Mouse (Mus musculus) granulocyte monocyte progenitor cell, adult 5-6 weeks (primary cell): ENCODE results near the gene Fbxl20. TPM values are rescaled to one million over a fixed set of nuclear protein-coding genes. Genes with fewer than 3 reads are reported as not detected.

Experiments
- ATAC-seq: replicated peaks from 2 replicates; pipeline ENCODE4 v1.8.0; 2016; ENCODE audit warnings: mild to moderate bottlenecking, moderate TSS enrichment, inconsistent platforms; ENCODE audit not compliant: poor library complexity, severe bottlenecking
- total RNA-seq, 2 experiments: library from RNA; stranded (forward) in 1 of 2; stranded (reverse) in 1 of 2; fragments of 200-712, 200-1000 nt in 1 of 2; fragments of >200 nt in 1 of 2; fragmentation: Nextera tagmentation in 1 of 2; gene quantifications; 2 replicates each; pipeline ENCODE4 v1.2.3; 2014 to 2017

The Fbxl20 gene
- total RNA-seq, 2 experiments from 2014 or later: 7.4 to 13.7 TPM

GRCm38 (mm10) chr11:98051611-98052128 lies 98.5 kb downstream of the Fbxl20 start:
- peak; percentile 49 for ATAC-seq

DNA sequence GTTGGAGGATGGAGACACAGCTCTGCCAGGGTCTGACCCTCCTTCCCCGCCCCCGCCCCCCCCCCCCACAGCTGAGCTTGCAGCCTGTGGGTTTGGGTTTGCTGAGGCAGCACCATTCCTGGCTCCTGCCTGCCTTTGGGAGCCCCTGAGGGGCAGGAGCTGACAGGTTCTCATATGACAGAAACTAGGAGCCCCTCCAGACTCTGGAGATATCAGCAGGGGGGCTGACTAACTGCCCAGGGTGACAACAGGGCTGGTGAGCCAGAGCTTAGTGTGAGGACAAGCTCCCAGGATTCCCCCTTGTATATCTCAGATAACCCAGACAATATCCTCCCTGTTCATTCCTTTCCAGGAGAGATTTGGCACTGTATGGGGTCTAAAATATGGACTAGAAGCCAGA lies 99.3 kb downstream of the Fbxl20 start:
- no peak for ATAC-seq

DNA sequence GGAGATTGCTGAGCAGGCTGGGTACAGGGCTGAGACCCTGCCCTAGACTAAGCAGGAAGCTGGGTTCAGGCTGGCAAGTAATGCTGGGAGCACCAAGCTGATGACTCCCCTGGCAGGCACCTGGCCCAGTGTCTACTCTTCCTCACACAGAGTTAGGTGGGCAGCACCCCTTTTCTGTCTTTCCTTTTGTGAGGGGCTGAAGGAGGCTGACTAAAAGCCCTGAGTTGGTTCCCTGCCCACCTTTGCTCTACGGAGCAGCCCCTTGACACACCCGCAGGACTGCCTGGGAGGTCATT lies 99.7 kb downstream of the Fbxl20 start:
- no peak for ATAC-seq

- peak; percentile 76 for ATAC-seq
Measured at GRCm38 (mm10) chr11:98049672-98050519, 100.3 kb downstream of the Fbxl20 start.

- no peak for ATAC-seq
Measured at GRCm38 (mm10) chr11:98047745-98048144, 102.5 kb downstream of the Fbxl20 start.

DNA sequence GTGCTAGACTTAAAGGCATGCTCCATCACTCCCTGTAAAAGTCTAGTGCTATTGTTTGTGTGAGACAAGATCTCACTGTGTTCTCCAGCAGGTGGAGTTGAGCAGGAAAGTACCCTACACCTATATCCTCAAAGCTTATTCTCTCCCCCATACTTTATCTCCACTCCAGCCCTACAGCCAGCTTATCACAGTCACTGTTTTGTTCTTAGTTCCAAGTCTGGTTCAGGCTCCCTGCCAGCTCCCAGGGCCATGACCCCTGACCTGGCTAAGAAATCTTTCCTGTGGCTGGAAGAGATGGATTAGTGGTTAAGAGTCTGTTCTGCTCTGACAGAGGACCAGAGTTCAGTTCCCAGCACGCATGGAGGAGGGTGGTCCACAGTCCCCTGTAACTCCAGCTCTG lies 103.7 kb downstream of the Fbxl20 start:
- no peak for ATAC-seq

- ATAC-seq: no peak
Measured at GRCm38 (mm10) chr11:98045596-98045995, 104.6 kb downstream of the Fbxl20 start.

DNA sequence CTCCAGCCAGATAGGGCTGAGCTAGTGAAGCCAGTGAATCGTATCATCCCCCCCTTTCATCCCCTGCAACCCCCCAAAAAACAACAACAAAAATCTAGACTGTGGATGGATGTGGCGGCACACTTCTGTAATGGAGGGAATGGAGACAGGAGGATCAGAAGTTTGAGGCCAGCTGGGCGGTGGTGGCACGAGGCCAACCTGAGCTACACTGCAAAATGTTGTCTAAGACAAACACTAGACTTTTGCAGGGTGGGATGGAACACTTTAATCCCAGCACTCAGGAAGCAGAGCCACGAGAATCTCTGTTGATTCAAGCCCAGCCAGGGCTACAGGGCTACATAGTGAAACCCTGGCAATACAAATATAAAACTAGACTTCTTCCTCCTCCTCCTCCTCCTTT lies 106.1 kb downstream of the Fbxl20 start:
- ATAC-seq: no peak

DNA sequence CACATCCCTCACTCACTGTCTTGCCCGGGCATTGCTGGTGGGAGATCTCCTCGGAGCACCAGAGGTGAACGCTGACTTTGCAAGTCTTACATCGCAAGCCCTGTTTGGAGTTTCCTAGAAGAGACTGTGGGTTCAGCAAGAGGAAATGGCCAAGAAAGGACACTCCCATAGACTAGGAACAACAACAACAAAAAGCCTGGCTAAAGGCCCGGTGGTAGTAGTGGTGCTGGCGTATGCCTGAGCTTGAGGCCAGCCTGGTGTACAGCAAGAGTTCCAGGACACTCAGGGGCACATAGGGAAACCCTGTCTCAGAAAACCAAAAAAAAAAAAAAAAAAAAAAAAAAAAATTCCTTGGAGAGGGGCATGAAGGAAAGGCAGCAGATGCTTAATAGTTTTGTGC lies 107.5 kb downstream of the Fbxl20 start:
- no peak for ATAC-seq

- ATAC-seq: no peak; the same call in 1 of the 2 replicates
Measured at GRCm38 (mm10) chr11:98040975-98041374, 109.2 kb downstream of the Fbxl20 start.

DNA sequence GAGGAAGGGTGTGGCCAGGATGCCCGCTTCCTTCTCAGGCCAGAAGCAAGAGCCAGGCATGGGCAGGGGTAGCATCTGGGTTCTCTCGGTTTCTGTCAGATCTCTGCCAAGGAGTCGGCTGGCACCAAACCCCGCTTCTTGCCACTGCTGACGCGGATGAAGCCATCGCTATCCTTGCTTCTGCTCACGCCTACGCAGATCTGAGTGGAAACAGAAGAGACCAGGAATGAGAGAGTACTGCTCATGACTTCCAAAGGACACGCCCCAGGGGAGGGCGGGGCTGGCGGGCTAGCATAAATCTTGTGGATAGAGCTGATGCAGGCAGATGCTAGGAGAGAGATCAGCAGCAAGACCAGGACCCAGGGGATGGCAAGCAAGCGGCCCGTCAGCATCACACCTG lies 112.3 kb downstream of the Fbxl20 start:
- no peak for ATAC-seq

DNA sequence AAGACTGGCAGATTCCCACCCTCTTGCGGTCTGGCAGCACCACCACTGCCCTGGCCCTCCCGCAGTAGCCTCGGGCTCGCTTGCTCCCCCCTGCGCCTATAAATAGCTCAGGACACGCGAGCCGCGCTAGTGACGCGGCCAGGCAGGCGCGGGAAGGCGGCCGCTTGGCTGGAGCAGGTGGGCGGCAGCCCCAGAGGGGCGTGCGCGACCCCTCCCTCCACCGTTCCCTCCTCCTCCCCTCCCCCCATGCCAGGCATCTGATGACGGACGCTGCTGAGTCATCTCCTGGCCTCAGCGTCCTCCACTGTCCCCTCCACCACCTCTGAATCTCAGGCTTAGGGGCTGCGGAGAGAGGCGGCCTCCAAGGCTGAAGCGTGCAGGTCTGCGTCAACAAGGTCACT lies 114.2 kb downstream of the Fbxl20 start:
- peak; percentile 48 for ATAC-seq

DNA sequence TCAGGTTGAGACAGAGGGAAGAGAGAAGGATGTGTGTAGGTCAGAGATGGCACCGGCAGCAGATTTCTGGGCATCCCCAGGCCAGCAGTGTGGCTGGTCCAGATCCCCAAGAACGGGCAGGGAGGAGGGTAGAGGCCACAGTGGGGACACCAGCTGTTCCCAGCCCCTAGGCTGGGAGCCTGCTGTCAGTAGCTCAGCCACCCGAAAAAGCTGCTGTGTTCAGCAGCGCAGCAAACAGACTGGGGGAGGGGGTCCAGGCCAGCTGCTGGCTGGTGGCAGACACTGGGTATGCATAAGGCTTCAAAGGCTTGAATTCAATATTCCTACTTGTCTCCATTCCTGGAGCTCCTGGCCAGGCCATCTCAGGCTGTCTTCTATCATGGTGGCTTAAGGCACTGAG lies 115.4 kb downstream of the Fbxl20 start:
- ATAC-seq: no peak

- no peak for ATAC-seq
Measured at GRCm38 (mm10) chr11:98034061-98034460, 116.1 kb downstream of the Fbxl20 start.

Other genes with a start within 250 kb of the Fbxl20 start
- 3.1 and 3.2 TPM in 2 replicates for gene Plxdc1, start 164.0 kb downstream of the Fbxl20 start, total RNA-seq (2014; fragmentation: Nextera tagmentation)
- gene Plxdc1, start 164.0 kb downstream of the Fbxl20 start, total RNA-seq (2017): 1.6 and 3.9 TPM in 2 replicates
- 11.0 and 15.7 TPM in 2 replicates for gene Arl5c, start 154.2 kb downstream of the Fbxl20 start, total RNA-seq (2014; fragmentation: Nextera tagmentation)
- gene Arl5c, start 154.2 kb downstream of the Fbxl20 start, total RNA-seq (2017): 2.9 and 6.1 TPM in 2 replicates
- 0.71 and 4.5 TPM in 2 replicates for gene Cacnb1, start 127.4 kb downstream of the Fbxl20 start, total RNA-seq (2014; fragmentation: Nextera tagmentation)
- gene Cacnb1, start 127.4 kb downstream of the Fbxl20 start, total RNA-seq (2017): 0.56 and 0.77 TPM in 2 replicates
- 3,567 and 3,801 TPM in 2 replicates for gene Rpl19, start 123.7 kb downstream of the Fbxl20 start, total RNA-seq (2014; fragmentation: Nextera tagmentation)
- gene Rpl19, start 123.7 kb downstream of the Fbxl20 start, total RNA-seq (2017): 1,586 and 1,858 TPM in 2 replicates
- not detected in 2 replicates for gene Stac2, start 96.9 kb downstream of the Fbxl20 start, total RNA-seq (2014; fragmentation: Nextera tagmentation)
- gene Stac2, start 96.9 kb downstream of the Fbxl20 start, total RNA-seq (2017): not detected in 2 replicates
- 80.2 and 96.6 TPM in 2 replicates for gene Med1, start 42.9 kb upstream of the Fbxl20 start, total RNA-seq (2014; fragmentation: Nextera tagmentation)
- gene Med1, start 42.9 kb upstream of the Fbxl20 start, total RNA-seq (2017): 41.2 and 42.8 TPM in 2 replicates
- gene Cdk12, start 52.7 kb upstream of the Fbxl20 start, total RNA-seq (2014; fragmentation: Nextera tagmentation): 57.2 and 59.8 TPM in 2 replicates
- gene Cdk12, start 52.7 kb upstream of the Fbxl20 start, total RNA-seq (2017): 44.8 and 49.1 TPM in 2 replicates
- not detected in 2 replicates for gene Neurod2, start 179.2 kb upstream of the Fbxl20 start, total RNA-seq (2014; fragmentation: Nextera tagmentation)
- gene Neurod2, start 179.2 kb upstream of the Fbxl20 start, total RNA-seq (2017): not detected in 2 replicates
- not detected in 2 replicates for gene Ppp1r1b, start 198.0 kb upstream of the Fbxl20 start, total RNA-seq (2014; fragmentation: Nextera tagmentation)
- gene Ppp1r1b, start 198.0 kb upstream of the Fbxl20 start, total RNA-seq (2017): not detected in 2 replicates
- 18.4 and 24.9 TPM in 2 replicates for gene Stard3, start 208.0 kb upstream of the Fbxl20 start, total RNA-seq (2014; fragmentation: Nextera tagmentation)
- 18.2 and 27.8 TPM in 2 replicates for gene Stard3, start 208.0 kb upstream of the Fbxl20 start, total RNA-seq (2017)
- gene Tcap, start 233.4 kb upstream of the Fbxl20 start, total RNA-seq (2014; fragmentation: Nextera tagmentation): not detected in 2 replicates
- not detected in 2 replicates for gene Tcap, start 233.4 kb upstream of the Fbxl20 start, total RNA-seq (2017)
- not detected in 2 replicates for gene Pnmt, start 236.0 kb upstream of the Fbxl20 start, total RNA-seq (2014; fragmentation: Nextera tagmentation)
- not detected in 2 replicates for gene Pnmt, start 236.0 kb upstream of the Fbxl20 start, total RNA-seq (2017)